Mouse (Mus musculus): ENCODE measurements around the gene Mov10.

GRCm38 (mm10) chr3:104863786-104864650 lies 45.7 kb upstream of the Mov10 start, which contains the start of the genes St7l and Capza1:
- TF ChIP-seq CTCF (IDR thresholded peaks at IDR 0.05; ENCODE audit: low read depth) = peak; percentile 36
- TF ChIP-seq EP300 (optimal IDR thresholded peaks at IDR 0.05) = no peak

All from stomach, postnatal 0 days (tissue).